Mouse (Mus musculus) limb, embryonic 15.5 days (tissue): ENCODE data around the gene Rsph3b. TPM values are rescaled to one million over a fixed set of nuclear protein-coding genes. Genes with fewer than 3 reads are reported as not detected.
"Not testable (repeated sequence)": the region's sequence is repeated elsewhere in the genome, so short reads cannot be mapped to it uniquely, and the experiment has no call there.

ENCODE experiments used
- ATAC-seq: fragments of 200-750 bp; cut with Nextera tagmentation; 2 replicates; pipeline ENCODE4 v1.8.0; 2017; ENCODE audit warnings: low read depth, moderate TSS enrichment; ENCODE audit not compliant: insufficient number of reproducible peaks, low FRiP score, low TSS enrichment
- H3K27ac ChIP-seq: fragments of 300-500 bp; sonication (generic); 2 replicates; pipeline ENCODE4 v1.5.1; 2015; ENCODE audit warnings: moderate library complexity, mild to moderate bottlenecking, inconsistent platforms
- H3K27me3 ChIP-seq: fragments of 300-500 bp; sonication (generic); 2 replicates; pipeline ENCODE4 v1.6.1; 2015; ENCODE audit warnings: inconsistent platforms
- H3K36me3 ChIP-seq: fragments of 300-500 bp; sonication (generic); 2 replicates; pipeline ENCODE4 v1.6.1; 2015; ENCODE audit warnings: inconsistent platforms
- H3K4me1 ChIP-seq: fragments of 300-500 bp; sonication (generic); 2 replicates; pipeline ENCODE4 v1.6.1; 2015; ENCODE audit warnings: inconsistent platforms
- H3K4me2 ChIP-seq: fragments of 300-500 bp; sonication (generic); 2 replicates; pipeline ENCODE4 v1.6.1; 2015; ENCODE audit warnings: mild to moderate bottlenecking, inconsistent platforms
- H3K4me3 ChIP-seq: fragments of 300-500 bp; sonication (generic); 2 replicates; pipeline ENCODE4 v1.5.1; 2015; ENCODE audit warnings: mild to moderate bottlenecking, inconsistent platforms
- H3K9ac ChIP-seq: fragments of 300-500 bp; sonication (generic); 2 replicates; pipeline ENCODE4 v1.6.1; 2015; ENCODE audit warnings: inconsistent platforms
- H3K9me3 ChIP-seq: fragments of 300-500 bp; sonication (generic); 2 replicates; pipeline ENCODE4 v1.6.1; 2016; ENCODE audit warnings: inconsistent platforms
- WGBS: fragments of 180-500 bp; shearing (Covaris S2); methylation state at CpG from one replicate; pipeline ENCODE4 v1.1.7; 2015; 5-methylcytosine and 5-hydroxymethylcytosine counted together
- polyA plus RNA-seq: library from polyadenylated mRNA; unstranded; fragments of >200 nt; fragmentation: Nextera tagmentation; extraction: Ambion mirVana; gene quantifications from 2 replicates; pipeline ENCODE4 v1.2.1, GENCODE M21; 2015

Rsph3b gene
- polyA plus RNA-seq, 1 experiment from 2014 or later = 35.7 TPM

GRCm38 (mm10) chr17:6942560-6942959 is 5.9 kb downstream of the Rsph3b start:
- not testable (repeated sequence) for H3K4me3 ChIP-seq, H3K4me1 ChIP-seq, H3K9ac ChIP-seq, H3K9me3 ChIP-seq, H3K27me3 ChIP-seq, ATAC-seq, H3K36me3 ChIP-seq, H3K4me2 ChIP-seq, H3K27ac ChIP-seq
- no CpG with 5 or more reads among the region's 4 CpGs for WGBS

- WGBS = 91% methylated on average over 7 of the region's 7 CpGs
- not testable (repeated sequence) for ATAC-seq, H3K4me1 ChIP-seq
Measured at GRCm38 (mm10) chr17:6931625-6932024, 16.9 kb downstream of the Rsph3b start.

GRCm38 (mm10) chr17:6920351-6920894 is 28.1 kb downstream of the Rsph3b start:
- 90% methylated on average over 7 of the region's 7 CpGs for WGBS
- not testable (repeated sequence) for H3K4me1 ChIP-seq, H3K9ac ChIP-seq, H3K27me3 ChIP-seq, H3K9me3 ChIP-seq, H3K4me2 ChIP-seq, H3K27ac ChIP-seq, H3K4me3 ChIP-seq, H3K36me3 ChIP-seq, ATAC-seq

More at GRCm38 (mm10) chr17:6931625-6932024, 16.9 kb downstream of the Rsph3b start:
- H3K27me3 ChIP-seq, H3K36me3 ChIP-seq, H3K4me3 ChIP-seq, H3K9me3 ChIP-seq, H3K4me2 ChIP-seq, H3K9ac ChIP-seq, H3K27ac ChIP-seq: not testable (repeated sequence)

GRCm38 (mm10) chr17:6919388-6919787 is 29.1 kb downstream of the Rsph3b start:
- ATAC-seq, H3K4me1 ChIP-seq, H3K4me3 ChIP-seq, H3K4me2 ChIP-seq, H3K9me3 ChIP-seq, H3K9ac ChIP-seq, H3K27me3 ChIP-seq, H3K36me3 ChIP-seq, H3K27ac ChIP-seq: not testable (repeated sequence)
- 76% methylated on average over 3 of the region's 3 CpGs for WGBS

GRCm38 (mm10) chr17:6915282-6915681 is 33.2 kb downstream of the Rsph3b start:
- not testable (repeated sequence) for ATAC-seq
- WGBS = 77% methylated on average over 4 of the region's 4 CpGs

GRCm38 (mm10) chr17:6914066-6914465 is 34.4 kb downstream of the Rsph3b start:
- WGBS = 44% methylated on average over 2 of the region's 6 CpGs
- not testable (repeated sequence) for H3K4me2 ChIP-seq, H3K36me3 ChIP-seq, H3K27ac ChIP-seq, H3K4me1 ChIP-seq, H3K4me3 ChIP-seq, H3K9ac ChIP-seq, ATAC-seq, H3K9me3 ChIP-seq, H3K27me3 ChIP-seq

More at GRCm38 (mm10) chr17:6915282-6915681, 33.2 kb downstream of the Rsph3b start:
- H3K4me2 ChIP-seq, H3K27ac ChIP-seq, H3K4me3 ChIP-seq, H3K27me3 ChIP-seq, H3K4me1 ChIP-seq, H3K9ac ChIP-seq, H3K36me3 ChIP-seq, H3K9me3 ChIP-seq: not testable (repeated sequence)

- not testable (repeated sequence) for H3K9me3 ChIP-seq, H3K27ac ChIP-seq, H3K27me3 ChIP-seq, H3K9ac ChIP-seq, H3K36me3 ChIP-seq, ATAC-seq, H3K4me3 ChIP-seq, H3K4me1 ChIP-seq, H3K4me2 ChIP-seq
- WGBS = 64% methylated on average over 1 of the region's 2 CpGs
Measured at GRCm38 (mm10) chr17:6900361-6900760, 48.1 kb downstream of the Rsph3b start.

- not testable (repeated sequence) for H3K36me3 ChIP-seq, H3K27ac ChIP-seq, ATAC-seq, H3K27me3 ChIP-seq, H3K4me2 ChIP-seq, H3K9me3 ChIP-seq, H3K9ac ChIP-seq, H3K4me3 ChIP-seq, H3K4me1 ChIP-seq
- 56% methylated on average over 7 of the region's 7 CpGs for WGBS
Measured at GRCm38 (mm10) chr17:6897996-6898562, 50.4 kb downstream of the Rsph3b start.

- Histone ChIP-seq H3K9ac (no peak overlapping the region), H3K27ac (no peak overlapping the region), H3K36me3 (no peaks in the 10 kb centered on the region), H3K4me1 (no peaks in the 10 kb centered on the region), H3K4me3 (no peak overlapping the region), H3K27me3 (no peaks in the 10 kb centered on the region), H3K9me3 (no peaks in the 10 kb centered on the region), H3K4me2 (no peak overlapping the region)
- WGBS = 69% methylated on average over 4 of the region's 4 CpGs
- ATAC-seq = no peak
Measured at GRCm38 (mm10) chr17:6896756-6897155, 51.7 kb downstream of the Rsph3b start.

- Histone ChIP-seq H3K9ac (no peak overlapping the region), H3K36me3 (no peaks in the 10 kb centered on the region), H3K27ac (no peak overlapping the region), H3K4me3 (no peak overlapping the region), H3K27me3 (no peaks in the 10 kb centered on the region), H3K4me1 (no peaks in the 10 kb centered on the region), H3K9me3 (no peaks in the 10 kb centered on the region), H3K4me2 (no peak overlapping the region)
- 77% methylated on average over 10 of the region's 10 CpGs for WGBS
- no peak for ATAC-seq
Measured at GRCm38 (mm10) chr17:6893332-6893731, 55.1 kb downstream of the Rsph3b start.

GRCm38 (mm10) chr17:6891966-6892934 is 56.2 kb downstream of the Rsph3b start:
- no peak for ATAC-seq
- H3K4me3 ChIP-seq = no peak overlapping the region
- 74% methylated on average over 7 of the region's 7 CpGs for WGBS

GRCm38 (mm10) chr17:6886445-6886844 is 62.0 kb downstream of the Rsph3b start:
- Histone ChIP-seq H3K9me3 (no peaks in the 10 kb centered on the region), H3K9ac (no peak overlapping the region), H3K27me3 (no peaks in the 10 kb centered on the region), H3K36me3 (no peaks in the 10 kb centered on the region), H3K4me1 (no peaks in the 10 kb centered on the region), H3K27ac (no peak overlapping the region), H3K4me3 (no peak overlapping the region), H3K4me2 (no peak overlapping the region)
- 90% methylated on average over 1 of the region's 1 CpGs for WGBS
- ATAC-seq = no peak

More at GRCm38 (mm10) chr17:6891966-6892934, 56.2 kb downstream of the Rsph3b start:
- Histone ChIP-seq H3K4me2 (no peak overlapping the region), H3K27ac (no peak overlapping the region), H3K4me1 (no peaks in the 10 kb centered on the region), H3K36me3 (no peaks in the 10 kb centered on the region), H3K27me3 (no peaks in the 10 kb centered on the region), H3K9ac (no peak overlapping the region), H3K9me3 (no peaks in the 10 kb centered on the region)
